Mouse (Mus musculus) induced T-regulatory cell, adult 2 months (primary cell): ENCODE measurements at regions not wholly inside any gene's neighbourhood (a gene's known extent, or its start where the extent isn't known, plus 50 kb on each side); places are given as distances from the start of the nearest gene placed in this dataset.
A peak's percentile ranks its signal among the peaks of the same experiment; 100 is the strongest.

Experiments used
- DNase-seq: peaks from one replicate; pipeline ENCODE4 v3.0.0-alpha.2; 2012; ENCODE audit warnings: low read depth

GRCm38 (mm10) chr11:79881812-79882211 is 80.4 kb downstream of the Utp6 start:
- DNase-seq: no peak

DNA sequence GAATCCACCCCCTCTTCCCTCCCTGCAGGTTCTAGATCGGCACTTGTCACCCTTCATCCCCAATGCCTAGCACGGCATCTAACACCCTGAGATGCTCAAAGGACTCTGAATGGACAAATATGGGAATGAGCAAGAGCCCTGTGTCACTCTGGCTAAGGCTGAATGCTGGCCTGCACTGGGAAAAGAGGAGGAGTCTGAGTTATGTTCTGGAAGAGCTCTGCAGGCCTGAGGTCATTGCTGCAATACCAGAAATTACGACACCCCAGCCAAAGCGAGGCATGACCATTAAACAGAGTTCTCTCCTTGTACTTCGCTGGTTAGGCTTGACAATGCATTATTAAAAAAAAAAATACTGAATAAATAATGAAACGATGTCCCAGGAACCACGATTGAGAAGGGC is 84.1 kb downstream of the Utp6 start:
- no peak for DNase-seq

DNA sequence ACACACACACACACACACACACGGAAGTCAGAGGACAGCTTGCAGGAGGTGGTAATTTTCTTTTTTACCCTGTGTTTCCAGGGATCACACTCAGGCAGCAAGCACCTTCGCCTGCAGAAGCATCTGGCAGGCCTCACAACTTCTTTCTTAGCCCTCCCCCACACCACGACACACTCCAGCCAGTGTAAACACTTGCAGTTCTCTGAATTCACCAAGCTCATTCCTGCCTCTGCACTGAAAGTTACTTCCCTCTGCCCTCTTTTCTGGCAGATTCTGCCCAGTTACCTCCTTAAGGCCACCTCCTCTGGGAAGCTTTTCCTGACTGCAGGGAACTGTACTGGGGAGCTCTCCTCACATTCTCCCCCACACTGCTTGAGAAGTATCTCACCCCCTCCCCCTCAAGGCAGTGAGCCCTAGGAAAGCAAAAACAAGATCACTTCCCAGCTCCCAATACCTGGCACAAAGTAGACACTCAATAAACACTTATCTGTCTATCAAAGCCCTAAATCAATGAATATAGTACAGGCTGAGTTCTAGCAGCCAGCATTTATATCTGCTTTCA is 84.9 kb downstream of the Utp6 start:
- no peak for DNase-seq

DNA sequence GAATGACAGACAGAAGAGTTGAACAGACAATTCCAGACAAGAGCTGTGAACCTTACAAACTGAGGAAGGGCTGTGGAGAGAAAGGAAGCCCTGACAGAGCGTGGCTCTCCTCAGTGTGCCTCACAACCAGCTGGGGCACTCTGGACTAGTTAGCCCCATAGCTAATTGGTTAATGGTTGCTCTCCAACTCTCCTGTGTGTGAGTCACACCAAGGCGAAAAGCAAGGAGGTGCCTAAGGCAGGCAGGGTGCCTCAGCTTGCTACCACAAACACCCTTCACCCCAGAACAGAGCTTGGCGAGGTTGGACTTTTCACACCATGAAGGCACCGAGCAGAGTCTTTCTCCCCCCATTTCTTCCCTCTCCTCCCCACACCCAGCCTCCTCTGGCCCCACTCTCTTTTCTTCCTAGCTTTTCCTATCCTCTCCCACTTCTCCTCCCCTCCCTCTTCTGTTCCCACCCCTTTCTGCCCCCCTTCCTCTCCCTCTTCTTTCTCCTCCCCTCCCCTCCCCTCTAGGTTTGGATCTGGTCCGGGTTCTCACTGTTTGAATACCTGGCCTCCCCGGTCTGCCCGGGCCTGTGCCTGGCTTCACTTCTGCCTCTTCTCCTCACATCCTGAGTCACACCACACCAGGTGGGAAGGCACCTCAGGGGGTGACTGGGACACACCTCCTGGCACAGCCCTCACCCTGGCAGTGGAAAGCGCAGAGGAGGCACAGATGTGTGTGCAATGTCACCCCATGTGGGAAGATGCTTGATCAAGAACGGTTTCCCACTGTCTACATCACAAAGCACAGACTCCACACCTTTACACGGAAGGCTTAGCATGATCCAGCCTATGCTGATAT is 90.2 kb downstream of the Utp6 start:
- DNase-seq: no peak

DNA sequence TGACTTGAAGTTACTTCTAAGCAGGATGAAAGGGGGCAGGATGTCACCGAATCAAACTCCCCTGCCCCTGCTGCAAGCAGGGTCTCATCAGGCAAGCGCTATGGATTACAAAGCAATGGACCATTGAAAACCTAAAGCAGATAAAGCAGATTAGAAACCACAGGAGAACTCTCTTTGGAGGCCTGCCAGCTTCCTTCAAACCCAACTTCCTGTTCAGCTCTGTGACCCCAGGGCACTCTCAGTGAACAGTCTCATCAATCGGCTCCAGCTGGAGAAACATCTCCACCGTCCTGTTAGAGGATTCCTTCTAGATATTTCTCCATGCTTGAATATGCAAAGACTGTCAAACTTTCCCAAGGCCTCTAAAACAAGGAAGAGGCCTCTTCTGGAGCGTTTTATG is 92.0 kb downstream of the Utp6 start:
- DNase-seq: peak; percentile 52

DNA sequence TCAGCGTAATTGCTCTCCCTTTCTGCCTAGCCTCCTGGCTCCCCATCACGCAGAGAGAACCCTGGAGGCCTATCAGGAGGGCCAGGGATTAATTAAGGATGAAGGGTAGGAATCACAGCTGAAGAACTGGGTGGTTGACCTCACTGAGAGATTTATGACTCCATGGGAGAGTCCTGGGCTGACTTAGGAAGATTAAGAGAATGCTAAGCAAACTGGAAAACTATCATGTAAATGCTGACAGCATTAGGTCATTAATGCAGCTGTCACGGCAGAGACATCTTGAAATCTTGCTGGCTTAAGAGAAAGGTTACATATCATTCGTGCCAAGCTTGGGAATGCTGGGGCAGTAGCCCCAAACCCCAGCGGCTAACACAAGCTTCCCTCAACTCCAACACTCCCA is 93.2 kb downstream of the Utp6 start:
- no peak for DNase-seq

DNA sequence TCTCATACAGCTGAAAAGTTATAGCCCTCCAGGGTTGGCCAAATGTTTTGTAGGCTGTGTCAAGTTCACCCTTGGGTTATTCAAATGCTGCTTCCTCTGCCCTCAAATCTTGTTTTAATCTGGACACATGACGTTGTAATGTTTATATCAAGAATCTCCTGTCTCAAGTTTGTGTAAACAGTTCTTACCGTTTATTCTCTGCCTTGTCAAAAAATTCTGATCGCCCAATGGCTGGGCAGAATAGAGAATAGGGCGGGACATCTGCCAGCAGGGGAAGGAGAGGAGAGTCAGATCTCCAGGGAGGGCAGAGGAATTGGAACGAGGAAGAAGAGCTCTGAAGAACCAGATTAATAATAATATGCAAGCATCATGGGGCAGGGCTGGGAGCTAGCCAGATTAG is 97.4 kb downstream of the Utp6 start:
- DNase-seq: no peak

DNA sequence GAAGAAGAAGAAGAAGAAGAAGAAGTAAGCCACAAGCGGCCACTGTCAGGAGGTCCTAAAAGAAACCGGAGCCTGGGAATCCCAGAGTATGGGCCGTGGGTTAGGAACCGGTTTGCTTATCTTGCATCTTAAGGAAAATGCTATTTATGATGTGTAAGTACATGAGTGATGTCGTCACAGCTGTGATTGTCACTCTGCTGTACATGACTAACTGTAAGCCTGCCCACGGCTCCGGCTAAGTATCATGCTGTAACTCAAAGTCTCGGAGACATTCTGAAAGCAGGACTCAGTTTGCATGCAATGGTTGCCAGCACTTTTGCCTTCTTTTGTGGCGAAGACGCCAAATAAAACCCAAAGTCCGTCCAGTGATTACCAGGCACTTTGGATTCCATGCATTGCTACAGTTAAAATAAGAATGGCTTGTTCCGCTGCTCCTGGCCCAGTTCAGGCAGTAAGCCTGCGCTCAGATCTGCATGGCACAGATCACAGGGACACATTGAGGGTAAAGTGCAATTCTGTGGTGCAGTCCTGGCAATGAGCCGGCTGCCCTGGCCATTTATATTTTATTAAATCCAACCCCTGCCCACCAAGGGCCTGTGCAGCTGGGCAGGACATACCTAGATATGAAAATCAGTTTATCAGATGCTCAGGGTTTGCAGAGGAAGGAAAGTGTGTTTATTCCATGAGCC is 98.6 kb downstream of the Utp6 start:
- DNase-seq: no peak

DNA sequence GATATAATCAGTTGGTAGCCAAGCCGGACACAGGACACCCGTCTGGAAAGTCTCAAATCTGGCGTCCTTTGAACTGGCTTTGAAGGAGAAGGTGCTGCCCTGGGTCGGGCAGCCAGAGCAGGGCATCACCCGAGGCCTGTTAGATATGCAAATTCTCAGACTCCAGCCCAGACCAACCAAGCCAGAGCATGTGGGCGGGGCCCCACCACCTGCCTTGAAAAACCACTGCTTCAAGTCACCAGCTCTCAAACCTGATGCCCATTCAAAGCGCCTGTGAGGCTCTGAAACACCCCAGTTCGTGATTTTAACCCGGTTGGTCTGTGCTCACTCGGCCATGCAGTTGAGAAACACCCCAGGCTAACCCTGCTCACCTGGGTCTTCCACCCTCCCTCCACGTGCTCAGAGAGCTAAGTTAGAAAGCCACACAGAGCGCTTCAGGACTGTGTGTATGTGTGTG is 101.6 kb downstream of the Utp6 start:
- no peak for DNase-seq

DNA sequence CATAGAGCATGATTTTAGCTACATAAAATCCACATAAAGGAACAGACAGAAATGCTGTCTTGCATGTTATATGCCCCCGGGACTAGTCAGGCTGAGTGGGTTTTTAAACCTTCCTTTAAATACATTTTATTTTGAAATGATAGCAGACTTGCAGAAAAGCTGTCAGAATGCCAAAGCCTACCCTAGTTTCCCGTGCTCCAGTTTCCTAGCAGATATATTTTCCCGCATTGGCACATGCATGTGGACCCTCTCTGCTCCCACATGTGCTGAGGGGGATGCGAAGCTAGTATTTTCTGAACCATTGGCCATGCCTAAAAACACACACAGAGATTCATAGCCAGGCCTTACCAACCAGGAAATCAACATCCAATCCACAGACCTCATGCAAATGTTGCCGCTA is 105.8 kb downstream of the Utp6 start:
- no peak for DNase-seq

DNA sequence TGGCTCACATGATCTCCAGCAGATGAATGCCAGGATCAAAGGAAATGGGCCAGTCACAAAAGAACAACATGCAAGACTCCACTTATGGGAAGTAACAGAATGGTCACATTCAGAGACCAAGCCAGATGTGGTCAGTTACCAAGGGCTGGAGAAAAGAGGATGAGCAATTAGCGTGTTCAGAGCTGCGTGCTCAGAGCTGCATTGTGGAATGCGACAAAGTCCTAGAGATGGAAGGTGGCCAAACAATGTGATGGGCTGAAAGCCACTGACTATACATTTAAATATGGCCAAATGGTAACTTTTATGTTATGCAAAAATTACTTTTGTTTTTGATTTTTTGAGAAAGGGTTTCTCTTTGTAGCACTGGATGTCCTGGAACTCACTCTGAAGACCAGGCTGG is 112.6 kb downstream of the Utp6 start:
- no peak for DNase-seq

- DNase-seq: no peak
These were observed 117.8 kb downstream of the Utp6 start for GRCm38 (mm10) chr11:79844436-79844835.

DNA sequence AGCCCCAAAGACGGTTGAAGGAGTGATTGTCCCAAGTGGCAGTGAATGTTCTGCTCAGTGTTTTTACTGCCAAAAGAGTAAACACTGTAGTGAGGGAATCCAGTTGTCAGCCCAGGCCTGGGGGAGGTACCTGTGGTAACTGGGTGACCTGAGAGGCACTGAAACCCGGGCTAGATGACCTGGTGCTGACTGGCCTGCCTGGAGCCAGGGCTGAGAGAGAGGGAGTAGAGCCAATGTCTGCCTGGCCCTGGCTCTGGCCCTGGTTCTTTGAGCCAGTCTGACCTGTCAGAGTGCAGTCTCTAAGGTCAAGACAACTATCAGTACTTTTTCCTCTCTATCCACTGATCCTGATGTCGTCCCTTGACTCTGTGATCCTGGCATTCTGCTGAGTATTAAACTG is 119.2 kb downstream of the Utp6 start:
- no peak for DNase-seq

- no peak for DNase-seq
These were observed 122.2 kb downstream of the Utp6 start for GRCm38 (mm10) chr11:79839973-79840372.

DNA sequence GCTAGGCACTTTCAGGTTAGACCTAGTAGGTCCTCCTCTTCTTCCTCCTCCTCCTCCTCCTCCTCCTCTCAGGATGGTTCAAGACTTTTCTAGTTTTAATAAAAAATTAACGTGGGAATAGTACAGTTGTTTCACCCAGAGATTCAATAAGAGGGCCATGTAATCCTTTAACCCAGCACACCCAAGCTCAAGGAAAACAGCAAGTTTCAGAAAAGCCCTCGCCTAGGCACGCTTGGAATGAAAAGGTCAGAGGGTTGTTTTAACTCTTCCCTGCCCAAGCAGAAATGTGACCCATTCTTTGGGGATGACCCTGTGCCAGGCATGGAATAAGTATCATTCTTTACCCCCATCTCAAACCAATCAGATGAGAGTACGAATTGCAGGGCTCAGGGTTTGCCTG is 124.1 kb downstream of the Utp6 start:
- no peak for DNase-seq

- no peak for DNase-seq
These were observed 124.9 kb downstream of the Utp6 start for GRCm38 (mm10) chr11:79837076-79837990.

DNA sequence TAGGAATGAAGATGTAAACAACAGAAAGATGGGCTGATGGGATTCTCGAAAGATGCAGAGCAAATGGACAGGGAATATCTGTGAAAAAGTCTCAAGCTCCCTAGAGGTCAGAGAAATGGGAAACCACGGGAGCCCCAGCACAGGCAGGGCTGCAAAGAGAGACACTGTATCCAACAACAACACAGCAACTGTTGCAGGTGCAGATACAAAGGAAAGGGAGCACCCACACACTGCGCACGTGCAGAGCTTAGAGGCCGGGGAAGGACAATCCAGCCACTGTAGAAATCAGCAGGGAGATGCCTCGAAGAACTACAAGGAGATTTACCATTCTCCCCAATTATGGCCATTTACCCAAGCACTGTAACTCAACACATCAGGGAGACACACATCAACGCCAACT is 126.3 kb downstream of the Utp6 start:
- no peak for DNase-seq

DNA sequence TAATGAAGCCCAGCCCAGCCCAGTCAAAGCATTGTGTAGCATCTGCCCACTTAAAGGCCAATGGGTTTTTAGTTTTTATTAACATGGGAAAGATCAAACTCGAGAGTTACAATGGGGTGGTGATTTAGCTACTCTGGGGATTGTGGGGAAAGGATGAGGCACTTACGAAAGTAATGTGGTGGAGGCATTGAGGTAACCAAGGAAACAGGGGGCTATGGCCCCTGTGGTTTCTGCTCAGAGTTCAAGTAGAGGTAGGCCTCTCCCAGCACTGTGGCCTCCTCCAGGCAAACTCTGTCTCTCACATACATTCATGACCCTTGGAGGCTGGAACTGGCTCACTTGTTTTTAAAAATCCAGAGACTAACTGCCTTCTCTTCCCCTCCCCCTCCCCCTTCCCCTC is 128.4 kb downstream of the Utp6 start:
- peak; percentile 32 for DNase-seq

- no peak for DNase-seq
These were observed 130.4 kb downstream of the Utp6 start for GRCm38 (mm10) chr11:79831591-79832320.

- DNase-seq: no peak
These were observed 131.6 kb downstream of the Utp6 start for GRCm38 (mm10) chr11:79830567-79831055.

- peak; percentile 34 for DNase-seq
These were observed 135.2 kb downstream of the Utp6 start for GRCm38 (mm10) chr11:79827034-79827433.
